Mouse (Mus musculus) kidney, embryonic 16.5 days (tissue): ENCODE measurements around the gene Inip. TPM values are rescaled to one million over a fixed set of nuclear protein-coding genes. Genes with fewer than 3 reads are reported as not detected.

Experiments
- ATAC-seq: fragments of 200-750 bp; cut with Nextera tagmentation; 2 replicates; pipeline ENCODE4 v1.8.0; 2017; ENCODE audit warnings: moderate TSS enrichment; ENCODE audit not compliant: low FRiP score, low TSS enrichment
- H3K27ac ChIP-seq: fragments of 300-500 bp; sonication (generic); 2 replicates; pipeline ENCODE4 v1.5.1; 2014; ENCODE audit warnings: low read length
- H3K27me3 ChIP-seq: fragments of 300-500 bp; sonication (generic); 2 replicates; pipeline ENCODE4 v1.6.1; 2014; ENCODE audit warnings: low read length, control low read depth, mixed read lengths; ENCODE audit not compliant: insufficient read depth
- H3K36me3 ChIP-seq: fragments of 300-500 bp; sonication (generic); 2 replicates; pipeline ENCODE4 v1.6.1; 2014; ENCODE audit warnings: low read length, control low read depth, mixed read lengths; ENCODE audit not compliant: insufficient read depth
- H3K4me1 ChIP-seq: fragments of 300-500 bp; sonication (generic); 2 replicates; pipeline ENCODE4 v1.6.1; 2014; ENCODE audit warnings: low read length, control low read depth, mixed read lengths; ENCODE audit not compliant: insufficient read depth
- H3K4me2 ChIP-seq: fragments of 300-500 bp; sonication (generic); replicated peaks from 2 replicates; pipeline ENCODE4 v1.6.1; 2014; ENCODE audit warnings: low read depth, low read length
- H3K4me3 ChIP-seq: fragments of 300-500 bp; sonication (generic); 2 replicates; pipeline ENCODE4 v1.5.1; 2014; ENCODE audit warnings: mild to moderate bottlenecking, low read length
- H3K9ac ChIP-seq: fragments of 300-500 bp; sonication (generic); replicated peaks from 2 replicates; pipeline ENCODE4 v1.6.1; 2014; ENCODE audit warnings: low read length
- H3K9me3 ChIP-seq: fragments of 300-500 bp; sonication (generic); 2 replicates; pipeline ENCODE4 v1.6.1; 2016; ENCODE audit warnings: low read length, control low read depth
- WGBS: fragments of 180-500 bp; shearing (Covaris S2); extraction: QIAGEN DNeasy Blood & Tissue Kit; methylation state at CpG from one replicate; pipeline ENCODE4 v1.1.7; 2014; 5-methylcytosine and 5-hydroxymethylcytosine counted together
- polyA plus RNA-seq: library from polyadenylated mRNA; unstranded; fragments of >200 nt; fragmentation: Nextera tagmentation; extraction: Ambion mirVana; gene quantifications from 2 replicates; pipeline ENCODE4 v1.2.1, GENCODE M21; 2015

The Inip gene
- polyA plus RNA-seq, 1 experiment from 2014 or later = 57.1 TPM

GRCm38 (mm10) chr4:59761365-59761729, 40.0 kb downstream of the Inip start:
- H3K9ac ChIP-seq = no peak overlapping the region
- H3K4me3 ChIP-seq = no peak overlapping the region
- H3K9me3 ChIP-seq = no peaks in the 10 kb centered on the region
- H3K27me3 ChIP-seq = no peaks in the 10 kb centered on the region
- H3K4me2 ChIP-seq = no peak overlapping the region
- no peaks in the 10 kb centered on the region for H3K36me3 ChIP-seq
- peaks cover 43% of the 10 kb centered on the region for H3K4me1 ChIP-seq
- ATAC-seq = no peak
- no peak overlapping the region for H3K27ac ChIP-seq
- WGBS = 55% methylated on average over 4 of the region's 4 CpGs

DNA sequence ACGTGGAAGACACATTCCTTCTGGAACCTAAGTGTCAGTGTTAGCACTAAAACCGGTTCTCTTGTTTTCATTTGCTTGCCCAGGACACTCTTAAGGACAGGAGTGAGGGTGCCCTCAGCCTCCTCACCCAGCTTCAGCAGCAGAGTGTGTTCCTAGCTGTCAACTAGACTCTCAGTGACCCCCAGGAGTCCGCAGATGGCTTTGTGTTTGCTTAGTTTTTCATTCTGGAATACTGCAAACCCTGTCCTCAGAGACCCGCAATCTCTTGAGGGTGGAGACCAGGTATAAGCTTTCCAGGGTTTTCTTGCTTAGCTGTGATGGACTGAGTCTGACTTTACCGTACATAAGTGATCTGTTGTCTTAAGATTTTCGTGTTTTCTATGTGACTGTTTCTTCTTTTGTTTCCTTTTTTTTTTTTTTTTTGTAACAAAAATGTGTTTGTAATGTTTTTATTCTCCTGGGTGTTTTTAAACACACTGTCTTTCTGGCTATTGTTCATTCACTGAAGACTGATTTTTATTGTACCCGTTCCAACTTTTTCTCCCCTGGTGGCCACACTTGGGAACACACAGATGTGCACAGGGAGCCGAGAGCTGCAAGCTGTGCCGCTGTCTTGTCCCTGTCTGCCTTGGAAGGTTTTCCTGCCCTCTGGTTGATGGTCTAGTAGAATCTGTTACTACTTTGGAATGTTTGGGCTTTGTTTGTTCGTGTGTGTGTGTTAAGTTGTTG, 40.6 kb downstream of the Inip start:
- ATAC-seq = no peak
- H3K4me2 ChIP-seq = no peak overlapping the region
- no peaks in the 10 kb centered on the region for H3K9me3 ChIP-seq
- H3K9ac ChIP-seq = 0 out of 2 replicates have a peak overlapping the region, but pooled peaks have one; percentile 10
- H3K27ac ChIP-seq = peak overlapping the region; percentile 67
- H3K4me3 ChIP-seq = no peak overlapping the region
- no peaks in the 10 kb centered on the region for H3K36me3 ChIP-seq
- no peaks in the 10 kb centered on the region for H3K27me3 ChIP-seq
- 48% methylated on average over 10 of the region's 10 CpGs for WGBS
- peaks cover 45% of the 10 kb centered on the region for H3K4me1 ChIP-seq

DNA sequence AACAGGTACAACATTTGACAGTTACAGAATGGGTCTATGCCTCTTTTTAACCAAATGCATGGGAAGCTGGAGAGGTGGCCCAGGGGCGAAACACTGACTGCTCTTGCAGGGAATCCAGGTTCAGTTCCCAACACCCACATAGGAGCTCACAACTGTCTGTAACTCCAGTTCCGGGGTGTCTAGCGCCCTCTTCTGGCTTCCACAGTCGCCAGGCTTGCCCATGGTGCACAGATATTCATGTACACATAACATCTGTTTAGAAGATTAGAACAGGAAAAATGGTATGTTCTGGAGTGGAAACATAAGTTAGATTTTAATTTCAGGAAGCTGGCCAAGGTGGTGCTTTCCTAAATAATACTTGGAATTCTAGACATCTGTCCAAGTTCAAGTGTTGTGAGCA, 41.4 kb downstream of the Inip start:
- no peak for ATAC-seq
- H3K4me2 ChIP-seq = no peak overlapping the region
- H3K36me3 ChIP-seq = no peaks in the 10 kb centered on the region
- no peak overlapping the region for H3K9ac ChIP-seq
- no peak overlapping the region for H3K4me3 ChIP-seq
- H3K9me3 ChIP-seq = no peaks in the 10 kb centered on the region
- WGBS = 72% methylated on average over 4 of the region's 4 CpGs
- no peaks in the 10 kb centered on the region for H3K27me3 ChIP-seq
- H3K27ac ChIP-seq = no peak overlapping the region
- H3K4me1 ChIP-seq = peaks cover 37% of the 10 kb centered on the region

DNA sequence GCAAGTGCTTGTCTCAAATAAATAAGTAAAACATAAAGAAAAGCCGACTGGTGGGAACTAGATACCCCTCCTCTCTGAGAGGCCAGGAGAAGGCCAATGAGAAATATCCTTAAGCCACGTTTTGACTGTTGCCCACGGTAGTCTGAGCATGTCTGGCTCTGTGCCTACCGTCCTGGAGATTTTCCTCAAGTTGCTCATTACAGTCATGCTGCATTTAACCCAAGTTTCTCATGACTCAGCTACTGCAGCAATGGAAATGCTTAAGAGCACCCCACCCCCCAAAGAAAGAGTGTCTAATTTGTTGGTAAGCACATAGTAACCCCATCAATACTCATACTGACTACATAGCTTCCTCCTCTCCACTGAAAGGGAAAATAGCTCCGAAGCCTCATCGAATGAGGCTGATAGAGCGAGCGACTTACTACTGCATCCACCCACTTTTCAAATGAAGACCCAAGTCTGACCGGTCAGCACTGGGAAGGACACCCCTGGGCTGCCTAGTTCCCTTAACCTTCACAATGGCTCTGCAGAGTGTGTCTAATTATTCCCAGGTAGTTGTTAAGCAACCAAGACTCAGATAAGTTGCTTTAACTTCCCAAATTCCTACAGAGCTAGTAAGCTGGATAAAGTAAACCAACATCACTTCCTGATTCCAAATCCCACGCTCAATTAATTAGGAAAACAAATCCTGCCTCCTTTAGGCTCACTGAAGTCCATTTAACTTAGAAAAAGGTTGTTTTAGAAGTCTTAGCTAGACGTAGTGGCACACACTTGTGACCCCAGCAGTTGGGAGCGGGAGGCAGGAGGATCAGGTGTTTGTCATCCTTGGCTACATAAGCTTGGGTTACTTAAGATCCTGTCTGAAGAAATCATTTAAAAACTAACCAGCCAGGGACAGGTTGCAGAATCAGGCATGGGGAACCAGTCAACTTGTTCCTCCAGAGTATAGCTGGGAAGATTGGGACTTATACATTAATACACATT, 43.6 kb downstream of the Inip start:
- no peaks in the 10 kb centered on the region for H3K27me3 ChIP-seq
- H3K4me2 ChIP-seq = 0 out of 2 replicates have a peak overlapping the region, but pooled peaks have one; percentile 1
- peak overlapping the region; percentile 77 for H3K27ac ChIP-seq
- H3K4me3 ChIP-seq = no peak overlapping the region
- H3K4me1 ChIP-seq = peaks cover 35% of the 10 kb centered on the region
- H3K36me3 ChIP-seq = peaks cover 2% of the 10 kb centered on the region; the same call in 1 of the 2 replicates
- WGBS = 41% methylated on average over 12 of the region's 12 CpGs
- H3K9me3 ChIP-seq = no peaks in the 10 kb centered on the region
- no peak overlapping the region for H3K9ac ChIP-seq
- ATAC-seq = peak; percentile 60

GRCm38 (mm10) chr4:59756332-59757082, 44.9 kb downstream of the Inip start:
- Histone ChIP-seq H3K27ac (peak overlapping the region; percentile 77; the same call in 1 of the 2 replicates), H3K9ac (no peak overlapping the region), H3K4me2 (no peak overlapping the region), H3K4me3 (no peak overlapping the region), H3K9me3 (no peaks in the 10 kb centered on the region), H3K36me3 (peaks cover 10% of the 10 kb centered on the region; the same call in 1 of the 2 replicates), H3K4me1 (peaks cover 35% of the 10 kb centered on the region), H3K27me3 (no peaks in the 10 kb centered on the region)
- WGBS = 55% methylated on average over 9 of the region's 9 CpGs
- no peak; the same call in 1 of the 2 replicates for ATAC-seq

DNA sequence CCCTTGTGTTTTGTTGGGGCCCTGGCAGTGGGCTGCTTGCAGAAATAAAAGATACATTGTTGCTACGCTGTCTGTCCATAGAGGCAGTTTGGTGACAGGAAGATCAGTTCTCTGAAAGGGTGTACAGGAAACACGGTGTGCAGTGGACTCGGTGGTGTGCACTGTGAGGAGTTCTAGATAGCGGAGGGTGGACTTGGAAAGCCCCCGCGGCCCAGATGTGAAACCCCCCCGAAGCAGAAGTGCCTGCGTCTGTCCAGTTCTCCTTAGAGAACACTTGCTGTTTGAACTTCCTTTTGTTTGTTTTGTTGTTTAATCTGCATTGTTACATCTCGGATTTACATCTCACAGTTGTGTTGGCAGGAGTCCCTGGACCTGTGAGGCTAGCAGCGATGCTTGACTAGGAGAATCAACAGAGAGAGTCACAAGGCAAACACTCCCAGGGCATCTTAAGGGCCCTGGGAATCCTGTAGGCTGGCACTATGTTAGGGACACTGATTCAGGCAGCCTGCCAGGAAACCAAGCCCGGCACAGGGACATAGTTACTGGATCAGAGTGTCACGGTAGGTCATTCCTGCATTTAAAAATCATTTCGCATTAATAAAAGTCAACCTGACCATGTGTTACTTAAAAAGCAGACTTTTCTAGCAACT, 47.8 kb downstream of the Inip start:
- H3K9ac ChIP-seq = no peak overlapping the region
- ATAC-seq = no peak
- peaks cover 10% of the 10 kb centered on the region; the same call in 1 of the 2 replicates for H3K36me3 ChIP-seq
- 76% methylated on average over 13 of the region's 13 CpGs for WGBS
- H3K4me1 ChIP-seq = peaks cover 21% of the 10 kb centered on the region
- no peak overlapping the region for H3K27ac ChIP-seq
- H3K27me3 ChIP-seq = no peaks in the 10 kb centered on the region
- H3K9me3 ChIP-seq = no peaks in the 10 kb centered on the region
- H3K4me3 ChIP-seq = no peak overlapping the region
- no peak overlapping the region for H3K4me2 ChIP-seq

DNA sequence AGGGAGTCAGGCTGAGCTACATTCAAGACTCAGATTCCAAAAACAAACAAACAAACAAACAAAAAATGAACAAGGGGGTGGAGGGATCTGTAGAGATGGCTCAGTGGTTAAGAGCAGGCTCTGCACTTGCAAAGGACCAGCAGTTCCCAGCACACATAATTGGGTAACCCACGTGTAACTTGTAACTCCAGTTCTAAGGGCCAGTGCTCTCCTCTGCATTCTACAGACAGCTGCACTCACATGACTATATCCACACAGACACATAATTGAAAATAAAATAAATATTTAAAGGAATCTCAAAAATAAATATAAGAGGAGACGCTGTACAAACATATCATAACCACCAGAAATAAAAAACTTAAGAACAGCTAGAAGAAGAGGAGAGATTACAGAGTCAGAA, 61.5 kb downstream of the Inip start:
- Histone ChIP-seq H3K4me1 (no peaks in the 10 kb centered on the region), H3K9ac (no peak overlapping the region), H3K9me3 (peaks cover 8% of the 10 kb centered on the region), H3K4me3 (no peak overlapping the region), H3K27me3 (no peaks in the 10 kb centered on the region), H3K4me2 (no peak overlapping the region), H3K27ac (no peak overlapping the region), H3K36me3 (0 out of 2 replicates have a peak, but pooled peaks cover 6% of the 10 kb centered on the region)
- ATAC-seq = no peak
- WGBS = 87% methylated on average over 2 of the region's 2 CpGs

- H3K27me3 ChIP-seq = no peaks in the 10 kb centered on the region
- no peak overlapping the region for H3K4me2 ChIP-seq
- no peak overlapping the region for H3K27ac ChIP-seq
- no peak overlapping the region for H3K9ac ChIP-seq
- peaks cover 8% of the 10 kb centered on the region for H3K9me3 ChIP-seq
- no peak overlapping the region for H3K4me3 ChIP-seq
- H3K4me1 ChIP-seq = no peaks in the 10 kb centered on the region
- 98% methylated on average over 4 of the region's 4 CpGs for WGBS
- 0 out of 2 replicates have a peak, but pooled peaks cover 6% of the 10 kb centered on the region for H3K36me3 ChIP-seq
- no peak for ATAC-seq
Observed at GRCm38 (mm10) chr4:59739321-59739720, 62.1 kb downstream of the Inip start.

DNA sequence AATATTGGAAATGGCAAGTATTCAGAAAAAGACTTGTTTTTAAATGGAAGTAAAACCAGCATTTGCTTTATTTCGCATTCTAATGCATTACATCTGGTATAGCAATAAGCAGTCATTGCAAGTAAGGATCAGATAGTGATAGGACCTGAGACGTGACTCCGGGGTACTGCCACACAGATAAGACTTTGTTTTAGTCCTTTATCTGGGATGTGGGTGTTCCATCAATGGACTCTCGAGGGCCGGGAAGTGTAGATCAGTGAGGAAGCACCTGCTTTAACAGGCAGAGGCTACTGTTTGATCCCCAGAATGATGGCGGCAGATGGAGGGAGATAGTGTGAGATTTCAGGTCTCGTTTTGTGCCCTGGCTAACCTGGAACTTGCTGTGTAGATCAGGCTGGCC, 69.8 kb downstream of the Inip start:
- 89% methylated on average over 7 of the region's 7 CpGs for WGBS
- Histone ChIP-seq H3K9ac (no peak overlapping the region), H3K27me3 (no peaks in the 10 kb centered on the region), H3K27ac (no peak overlapping the region), H3K36me3 (no peaks in the 10 kb centered on the region), H3K4me2 (no peak overlapping the region), H3K9me3 (no peaks in the 10 kb centered on the region), H3K4me1 (0 out of 2 replicates have a peak, but pooled peaks cover 9% of the 10 kb centered on the region), H3K4me3 (no peak overlapping the region)
- ATAC-seq = no peak
